Mouse (Mus musculus) spleen, postnatal 4 days (tissue): Measurements from ENCODE around the gene A4galt.

Experiments used
- DNase-seq, 2 experiments: peaks; one replicate each; pipeline ENCODE4 v3.0.0; 2022; ENCODE audit warnings: low spot score in 2 of 2

The A4galt gene

GRCm38 (mm10) chr15:83226066-83226834 is 25.3 kb downstream of the A4galt start:
- DNase-seq = no peak

DNA sequence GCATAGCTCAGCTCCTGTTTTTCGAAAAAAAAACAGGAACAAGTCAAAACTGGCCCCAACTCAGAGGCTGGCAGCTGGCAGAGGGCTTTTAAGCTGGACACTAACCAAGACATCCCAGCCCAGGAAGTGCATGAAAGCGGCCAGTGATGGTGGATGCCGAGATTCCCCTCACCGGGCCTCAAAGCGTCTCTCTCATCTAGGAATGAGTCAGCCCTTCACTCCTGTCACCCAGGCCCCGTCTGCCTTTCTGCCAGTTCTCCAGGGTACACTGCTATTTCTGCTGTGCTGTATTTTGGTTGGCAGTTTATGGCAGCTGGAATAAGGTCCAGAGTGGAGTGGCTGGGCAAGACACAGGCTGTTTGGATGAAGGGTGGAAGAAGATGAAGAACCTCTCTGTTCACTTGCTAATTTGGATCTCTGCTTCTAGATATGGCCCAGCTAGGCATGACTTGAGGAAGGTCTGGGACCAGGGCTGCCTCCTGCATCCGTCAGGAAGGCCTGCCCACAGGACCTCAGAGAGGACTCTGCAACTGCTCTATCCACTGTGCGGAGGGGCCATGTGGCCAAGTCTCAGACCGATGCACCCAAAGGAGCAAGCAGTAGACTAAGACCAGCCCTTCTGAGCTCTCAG is 27.3 kb downstream of the A4galt start:
- no peak for DNase-seq

DNA sequence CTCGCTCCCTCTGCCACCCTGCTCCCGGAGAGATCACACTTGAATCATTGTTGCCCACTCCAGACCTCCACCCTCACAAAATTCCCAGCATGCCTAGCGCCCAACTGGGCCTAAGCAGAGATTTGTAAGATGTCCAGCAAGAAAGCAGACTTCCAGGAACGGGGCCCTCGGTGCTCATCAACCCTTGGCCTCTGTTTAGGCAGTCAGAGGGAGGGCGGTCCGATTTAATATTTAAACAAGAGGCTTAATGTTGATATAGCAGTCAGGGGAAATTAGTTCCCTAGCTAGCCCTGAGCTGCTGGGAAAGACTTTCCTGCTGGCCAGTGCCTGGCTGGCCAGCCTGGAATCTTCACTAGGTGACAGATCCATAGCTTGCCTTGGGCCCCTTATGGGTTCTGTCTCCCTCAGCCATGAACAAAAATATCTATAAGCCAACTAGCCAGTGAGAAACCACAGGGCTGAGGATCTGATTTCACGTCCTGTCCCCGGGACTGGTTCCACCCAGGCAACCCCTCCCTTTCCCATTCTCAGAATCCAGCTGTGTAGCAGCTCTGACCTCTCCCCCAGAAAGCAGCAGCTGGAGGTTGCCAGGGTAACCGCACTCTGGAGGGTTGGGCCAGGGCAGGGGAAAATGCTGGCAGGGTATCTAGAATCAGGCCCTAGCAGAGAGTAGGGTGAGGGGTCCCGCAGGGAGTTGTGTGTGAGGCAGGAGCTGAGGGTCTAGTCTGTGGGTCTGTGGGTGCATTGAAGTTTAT is 28.2 kb downstream of the A4galt start:
- no peak for DNase-seq

DNA sequence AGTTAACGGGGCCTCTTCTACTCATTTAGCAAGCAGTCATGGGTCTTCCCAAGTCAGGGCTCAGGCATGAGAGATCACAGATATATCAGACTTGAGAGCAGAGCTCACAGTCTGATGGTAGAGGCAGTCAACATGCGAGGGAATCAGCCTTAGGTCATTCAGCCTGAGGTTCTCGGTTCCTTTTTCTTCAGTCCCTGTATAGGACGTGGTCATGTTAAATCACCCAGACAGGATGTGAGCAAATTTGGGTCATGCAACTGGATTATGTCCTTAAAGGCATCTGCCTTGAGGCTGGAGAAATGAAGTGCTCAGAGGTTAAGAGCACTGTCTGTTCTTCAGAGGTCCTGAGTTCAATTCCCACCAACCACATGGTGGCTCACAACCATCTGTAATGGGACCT is 29.9 kb downstream of the A4galt start:
- no peak for DNase-seq

DNA sequence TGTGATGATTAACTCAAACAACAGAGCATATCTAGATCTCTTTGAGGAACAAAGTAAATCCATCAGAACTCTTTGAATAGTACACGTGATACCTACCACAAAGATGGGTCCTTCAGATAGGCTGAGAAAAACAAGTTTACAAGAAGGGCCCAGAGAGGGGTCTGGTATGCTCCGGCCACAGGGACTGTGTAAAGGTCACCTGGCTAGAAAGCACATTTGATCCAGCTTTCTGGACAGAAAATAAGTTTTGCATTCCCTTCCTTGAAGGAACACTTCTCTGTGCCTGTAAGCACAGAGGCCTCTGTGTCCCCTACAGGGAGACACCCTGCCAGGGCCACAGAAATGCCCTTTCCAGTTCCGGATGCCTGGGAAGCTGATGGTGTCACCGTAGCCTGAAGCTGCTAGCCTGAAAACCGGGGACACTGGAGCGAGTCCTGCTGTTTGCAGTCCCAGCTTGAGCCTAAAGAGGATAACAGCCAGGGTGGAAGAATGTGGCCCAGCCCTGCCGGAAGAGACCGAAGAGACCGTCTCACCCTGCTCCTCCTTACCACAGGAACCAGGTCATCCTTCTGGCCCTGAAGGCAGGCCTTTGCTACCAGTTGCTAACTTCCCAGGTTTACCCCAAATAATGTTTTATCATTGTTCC is 31.1 kb downstream of the A4galt start:
- no peak for DNase-seq

DNA sequence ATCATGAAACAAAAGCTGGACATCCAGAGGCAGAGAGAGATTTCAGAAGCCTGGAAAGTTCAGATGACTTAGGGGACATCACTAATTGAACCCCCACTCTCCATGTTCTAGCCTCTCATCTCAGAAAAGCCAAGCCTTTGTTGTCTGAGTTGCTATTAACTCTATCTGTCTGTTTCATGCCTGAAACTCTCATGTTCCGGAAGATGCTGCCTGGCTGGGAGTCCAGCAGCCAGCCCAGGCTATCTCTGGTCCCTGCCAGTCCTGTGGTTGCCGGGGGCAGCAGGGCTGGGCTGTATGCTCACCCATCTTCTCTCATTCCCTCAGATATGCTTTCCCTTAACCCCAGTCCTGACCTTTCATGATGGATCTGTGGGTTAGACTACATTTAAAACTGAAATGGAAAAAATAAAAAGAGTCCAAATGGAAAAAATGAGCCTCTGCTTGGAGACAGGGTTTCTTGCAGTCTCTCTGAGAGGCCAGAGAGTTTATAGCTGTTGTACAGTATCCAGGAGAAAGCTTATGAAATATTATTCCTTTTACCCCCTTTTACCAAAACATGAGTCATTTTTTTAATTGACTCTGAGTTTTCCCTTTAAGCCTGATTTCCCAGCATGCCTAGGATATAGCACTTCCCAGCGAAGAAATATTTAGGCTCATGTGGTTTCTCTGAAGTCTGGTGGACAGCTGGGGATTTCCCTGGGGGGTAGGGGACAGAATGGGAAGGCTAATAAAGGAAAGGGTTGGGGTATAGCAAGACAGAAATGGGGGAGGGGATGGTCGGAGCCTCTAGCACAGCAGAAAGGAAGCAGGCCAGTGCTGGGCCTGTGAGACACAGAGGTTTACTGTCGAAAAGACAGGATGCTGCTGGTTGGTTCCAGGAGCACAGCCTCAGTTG is 36.0 kb downstream of the A4galt start:
- DNase-seq = no peak

- DNase-seq = peak in 1 of 2 experiments; percentile 32
Observed at GRCm38 (mm10) chr15:83210229-83210628, 41.3 kb downstream of the A4galt start.

- no peak for DNase-seq
Observed at GRCm38 (mm10) chr15:83209719-83210118, 41.9 kb downstream of the A4galt start.

GRCm38 (mm10) chr15:83209092-83209695 is 42.4 kb downstream of the A4galt start:
- DNase-seq = no peak

DNA sequence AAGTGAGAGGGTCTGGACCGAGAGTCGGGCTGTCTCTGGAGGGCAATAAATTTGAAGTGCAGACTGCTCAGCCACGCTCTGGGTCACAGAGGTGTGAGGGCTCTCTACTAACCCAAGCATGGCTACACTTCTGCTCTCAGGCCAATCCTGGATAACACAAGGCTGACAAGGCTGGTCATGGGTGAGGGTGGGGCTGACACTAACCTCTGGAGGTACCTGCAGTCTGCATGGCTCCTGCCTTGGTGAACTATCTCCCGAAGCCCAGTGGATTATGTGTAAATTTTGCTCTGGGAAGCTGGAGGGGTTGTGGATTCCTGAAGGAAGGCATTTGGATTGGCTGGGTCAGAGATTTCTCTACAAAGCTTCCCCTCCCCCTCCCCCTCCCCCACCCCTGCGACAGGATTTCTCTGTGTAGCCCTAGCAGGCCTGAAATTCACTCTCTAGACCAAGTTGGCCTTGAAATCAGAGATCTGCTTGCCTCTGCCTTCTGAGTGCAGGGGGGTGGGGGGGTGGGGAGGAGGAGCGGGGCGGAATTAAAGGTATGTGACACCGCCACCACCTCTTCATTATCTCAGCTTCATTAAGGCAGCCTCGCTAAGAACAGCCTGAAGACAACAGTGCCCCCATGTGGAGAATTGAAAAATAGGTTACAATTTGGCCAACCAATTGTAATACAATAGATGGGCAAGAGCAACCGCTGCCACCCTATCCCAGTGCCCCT is 46.7 kb downstream of the A4galt start:
- DNase-seq = peak; percentile 63 to 77

DNA sequence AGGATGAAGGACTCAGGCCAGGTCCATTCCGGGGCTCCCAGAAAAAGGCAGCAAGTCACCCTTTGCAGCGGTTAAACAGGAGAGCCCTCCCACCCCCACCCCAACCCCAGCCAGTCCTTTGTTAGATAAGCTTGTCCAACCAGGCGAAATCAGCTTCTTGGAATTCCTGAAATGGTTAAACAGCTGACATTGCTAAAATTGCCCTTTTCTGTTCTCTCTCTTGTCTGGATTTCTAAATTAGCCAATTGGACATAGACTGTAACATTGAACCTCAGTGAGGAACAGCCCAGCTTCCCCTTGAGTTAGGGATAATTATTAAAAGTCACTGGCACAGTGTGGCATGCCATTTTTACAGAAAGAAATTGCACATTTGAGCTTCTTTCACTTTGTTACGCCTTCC is 49.2 kb downstream of the A4galt start:
- no peak for DNase-seq

- DNase-seq = no peak
Observed at GRCm38 (mm10) chr15:83193413-83193812, 58.2 kb downstream of the A4galt start.

GRCm38 (mm10) chr15:83182351-83182750 is 69.2 kb downstream of the A4galt start:
- DNase-seq = no peak

GRCm38 (mm10) chr15:83181800-83182330 is 69.7 kb downstream of the A4galt start:
- no peak for DNase-seq

GRCm38 (mm10) chr15:83180004-83180403 is 71.6 kb downstream of the A4galt start:
- no peak for DNase-seq
